Mouse (Mus musculus) kidney, postnatal 14 days (tissue): Measurements from ENCODE around the gene Olfr847.

ENCODE experiments used
- DNase-seq: peaks from one replicate; pipeline ENCODE4 v3.0.0; 2022; ENCODE audit warnings: mixed read lengths

Olfr847 gene

GRCm38 (mm10) chr9:19378569-19378968, at the start of gene Olfr847:
TSS of gene Olfr847 (minus strand) at chr9:19378669.
- no peak for DNase-seq

DNA sequence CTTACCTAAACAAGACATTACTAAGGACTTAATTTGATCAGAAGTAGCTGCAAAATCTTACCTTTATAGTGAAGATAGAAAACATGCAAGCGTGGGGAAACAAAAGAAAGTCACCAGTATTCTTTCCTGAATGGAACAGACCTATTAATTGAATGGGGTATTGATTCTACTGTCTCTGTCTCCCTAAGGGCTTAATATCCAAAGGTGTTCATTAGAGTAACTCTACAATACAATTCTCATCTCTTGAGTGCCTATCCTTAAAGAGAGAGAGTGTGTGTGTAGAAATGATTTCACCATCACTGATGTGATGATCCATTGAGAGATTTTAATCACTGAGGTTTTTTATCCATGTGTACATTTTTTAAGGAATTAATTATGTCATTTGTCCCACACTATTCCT, 14.6 kb downstream of the Olfr847 start, which contains the start of gene Olfr846:
Gene Olfr846 (minus strand): TSS at position 101 of the 400 bp plus-strand sequence.
- DNase-seq = no peak

DNA sequence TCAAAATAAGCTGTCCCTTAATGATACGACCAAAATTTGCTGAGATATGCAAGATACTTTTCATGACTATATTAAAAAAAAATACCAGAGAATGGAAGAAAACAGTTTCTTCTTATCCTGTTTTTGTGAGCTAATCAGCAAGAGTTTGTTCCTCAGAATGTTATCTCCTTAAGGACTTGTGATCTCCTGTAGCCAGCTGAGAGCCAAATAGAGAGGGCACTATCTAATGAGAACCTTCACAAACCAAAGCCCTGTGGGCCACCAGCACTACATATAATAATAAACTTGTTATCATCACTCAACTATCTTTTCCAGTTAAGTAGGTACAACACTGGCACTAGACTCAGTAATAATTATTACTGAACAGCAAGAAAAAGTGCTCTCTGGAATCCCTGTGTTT, 42.3 kb downstream of the Olfr847 start, which contains the start of gene Olfr845:
Gene Olfr845 (plus strand): TSS at position 301 of the 400 bp plus-strand sequence.
- no peak for DNase-seq
